Mouse (Mus musculus): ENCODE results near the gene Zmynd8.
A peak's percentile ranks its signal among the peaks of the same experiment; 100 is the strongest.

Gene Zmynd8

DNA sequence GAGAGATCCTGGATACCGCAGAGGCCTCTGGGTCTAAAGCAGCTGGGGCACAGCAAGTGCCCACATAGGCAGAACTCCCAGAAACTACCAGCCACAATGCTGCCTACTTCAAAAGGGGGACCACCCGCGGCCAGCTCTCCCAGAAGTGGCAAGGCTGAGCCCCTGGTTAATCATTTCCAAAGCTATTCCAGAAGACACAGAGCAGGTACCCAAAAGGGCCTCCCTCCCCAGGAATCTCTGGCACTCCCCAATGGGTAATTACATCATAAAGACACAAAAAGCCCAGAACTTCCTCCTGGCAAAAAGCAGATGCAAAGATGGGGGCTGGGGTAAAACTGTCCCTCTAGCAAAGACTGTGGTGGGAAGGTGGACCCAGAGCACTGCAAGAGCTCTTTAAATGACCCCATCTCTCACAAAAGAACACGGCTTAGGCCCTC lies 41.4 kb downstream of the Zmynd8 start:
- DNase-seq = no peak

DNA sequence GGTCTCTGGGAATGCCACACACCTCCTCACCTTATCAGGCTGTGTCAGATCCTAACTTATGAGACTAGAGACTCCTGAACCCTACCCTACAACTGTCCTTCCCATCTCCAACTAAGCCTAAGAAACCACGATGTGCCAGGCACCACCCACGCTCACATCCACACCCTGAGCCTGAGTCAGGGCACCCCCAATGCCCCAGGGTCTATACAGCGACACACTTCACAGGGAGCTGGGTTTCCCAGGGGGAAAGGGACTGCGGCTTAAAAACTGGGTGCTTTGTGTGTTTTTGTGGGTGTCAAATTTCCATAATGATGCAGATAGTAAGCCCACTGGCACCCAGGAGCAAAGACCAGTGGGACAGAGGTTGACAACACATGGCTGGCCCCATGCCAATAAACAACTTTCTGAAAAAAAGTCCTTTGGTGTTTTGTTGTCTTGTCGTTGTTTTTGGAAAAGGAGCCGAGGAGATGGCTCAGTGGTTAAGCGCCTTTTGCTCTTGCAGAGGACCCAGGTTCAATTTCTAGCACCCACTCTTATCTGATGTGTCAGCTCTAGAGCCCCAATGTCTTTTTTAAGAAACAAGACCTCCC lies 42.1 kb downstream of the Zmynd8 start:
- no peak for DNase-seq

DNA sequence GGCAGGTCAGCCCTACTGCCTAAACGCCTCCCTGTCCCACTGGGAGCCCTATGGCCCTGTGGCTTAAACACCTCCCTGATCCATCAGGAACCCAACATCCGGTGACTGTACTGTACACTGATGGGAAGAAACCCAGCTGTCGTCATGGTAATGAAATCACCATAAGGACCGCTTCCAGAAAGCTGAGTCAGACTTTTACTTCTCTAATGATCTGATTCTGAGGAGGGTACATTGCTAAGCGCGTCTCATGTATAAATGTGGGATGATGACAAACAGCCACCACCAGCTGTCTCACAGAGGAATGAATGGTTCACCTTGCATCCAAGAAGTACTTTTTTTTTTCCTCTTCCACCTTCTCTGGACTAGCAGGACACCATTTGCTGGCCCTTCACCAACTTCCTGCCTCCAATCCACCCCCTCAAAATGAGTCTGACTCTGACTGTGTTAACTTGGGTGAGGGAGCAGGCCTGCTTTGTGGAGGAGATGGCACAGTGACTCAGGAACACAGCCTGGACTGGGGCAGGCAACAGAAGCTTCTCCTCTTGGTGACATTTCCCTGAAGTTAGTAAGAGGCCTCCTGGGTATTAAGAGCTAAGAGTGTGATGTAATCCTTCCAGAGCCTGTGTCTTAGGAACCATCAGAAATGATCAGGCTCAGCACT lies 43.0 kb downstream of the Zmynd8 start:
- peak; percentile 89 for DNase-seq

DNA sequence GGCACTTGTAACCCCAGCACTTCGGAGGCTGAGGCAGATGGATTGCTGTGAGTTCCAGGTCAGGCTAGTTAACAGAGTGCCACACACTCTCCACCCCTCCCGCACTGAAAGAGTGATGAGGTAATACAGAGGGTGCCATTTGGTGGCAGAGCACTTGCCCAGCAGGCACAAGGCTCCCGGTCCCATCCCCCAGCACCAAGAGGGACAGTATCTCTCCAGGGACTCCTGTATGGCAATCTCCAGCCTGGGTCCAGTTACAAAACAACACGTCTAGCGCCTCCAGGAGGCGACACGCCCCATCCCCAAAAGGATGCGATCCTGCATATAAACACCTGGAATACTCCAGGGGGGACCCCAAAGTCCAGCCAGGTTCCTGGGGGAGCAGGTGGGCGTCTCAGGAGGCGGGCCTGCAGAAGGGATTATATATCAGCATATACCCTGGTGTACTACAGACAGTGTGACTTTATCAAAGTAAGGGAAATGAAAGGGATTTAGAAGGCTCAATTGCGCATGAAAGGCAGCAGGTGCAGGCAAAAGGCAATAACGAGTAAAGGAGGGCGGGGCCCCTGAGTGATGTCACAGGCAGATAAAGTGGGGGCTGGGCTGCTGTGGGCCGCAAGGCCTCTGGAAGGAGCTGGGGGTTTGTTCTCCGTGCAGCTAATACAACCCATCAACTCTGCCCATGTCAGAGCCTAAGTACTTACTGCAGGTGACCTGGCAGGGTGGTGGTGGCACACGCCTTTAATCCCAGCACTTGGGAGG lies 44.4 kb downstream of the Zmynd8 start:
- peak; percentile 72 for DNase-seq

DNA sequence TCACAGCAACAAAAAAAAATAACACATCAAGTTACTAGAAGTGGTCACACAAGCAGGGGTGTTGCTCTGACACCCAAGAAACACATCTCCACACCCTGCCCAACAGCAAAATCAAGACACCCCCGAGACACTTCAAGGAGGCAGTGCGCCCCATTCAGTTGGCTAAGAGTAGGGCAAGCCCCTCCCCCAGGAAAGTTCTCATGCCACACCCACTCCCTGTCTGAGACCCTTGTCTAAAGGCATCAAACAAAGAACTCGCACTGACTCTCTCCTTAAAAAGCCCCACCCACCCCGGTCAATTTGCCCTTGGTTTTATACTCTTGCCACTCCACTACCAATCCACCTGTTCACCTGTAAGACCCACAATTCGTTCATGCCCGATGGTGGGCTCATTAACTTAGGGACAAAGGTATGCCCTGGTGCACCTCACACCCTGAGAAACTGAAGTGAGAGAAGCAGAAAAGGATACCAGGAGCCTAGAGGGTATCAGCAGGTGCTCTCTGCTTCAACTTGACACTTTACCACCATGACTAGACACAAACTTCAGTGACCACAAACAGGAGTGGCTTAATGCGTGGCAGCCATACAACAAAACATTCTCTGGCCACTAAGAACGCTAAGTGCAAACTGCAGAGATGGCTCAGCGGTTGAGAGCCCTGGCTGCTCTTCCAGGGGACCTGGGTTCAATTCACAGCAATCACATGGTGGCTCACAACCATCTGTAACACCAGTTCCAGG lies 45.8 kb downstream of the Zmynd8 start:
- DNase-seq = no peak

DNA sequence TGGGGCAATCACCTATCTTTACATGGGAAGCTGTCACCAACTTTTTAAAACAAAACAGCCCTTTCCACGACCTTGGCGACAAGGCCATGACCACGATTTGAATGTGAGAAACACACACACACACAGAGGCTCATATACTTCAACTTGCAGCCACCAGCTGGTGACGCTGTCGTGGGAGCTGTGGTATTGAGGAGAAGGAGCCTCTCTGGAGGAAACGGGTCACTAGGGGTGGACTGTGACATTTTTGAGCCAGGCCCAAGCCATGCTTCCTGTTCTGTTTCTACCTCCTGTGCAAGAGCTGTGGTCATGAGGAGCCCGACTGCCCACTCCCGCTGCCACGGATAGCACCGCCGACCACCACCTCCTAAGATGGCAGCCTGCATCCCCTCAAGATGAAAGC lies 46.4 kb downstream of the Zmynd8 start:
- DNase-seq = peak; percentile 77

DNA sequence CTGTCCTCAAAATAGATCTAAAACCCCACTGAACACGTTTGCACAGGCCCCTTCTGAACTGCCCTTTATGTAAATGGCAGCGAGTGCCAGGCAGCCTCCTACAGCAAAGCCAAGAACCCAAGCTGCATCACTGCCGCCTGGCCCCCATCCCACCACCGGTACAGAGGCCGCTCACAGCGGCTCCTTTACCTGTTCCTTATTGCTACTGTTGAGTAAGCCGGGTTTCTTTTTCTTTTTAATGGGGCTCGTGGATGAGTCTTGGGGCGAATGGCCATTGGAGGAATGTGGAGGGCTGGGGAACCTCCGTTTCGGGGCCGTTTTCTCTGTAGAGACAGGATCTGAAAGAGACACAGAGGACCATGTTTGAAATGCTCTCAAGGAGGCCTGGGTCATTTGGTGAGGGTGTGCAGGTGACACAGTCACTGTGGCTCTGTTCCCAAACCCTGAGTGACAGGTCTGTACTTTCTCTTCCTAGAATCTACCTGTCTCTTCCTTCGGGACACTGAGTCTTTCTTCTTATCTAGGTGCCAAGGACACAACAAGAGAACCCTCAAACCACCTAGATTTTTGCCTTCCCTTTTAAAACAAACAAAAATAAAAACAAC lies 46.9 kb downstream of the Zmynd8 start:
- DNase-seq = no peak

DNA sequence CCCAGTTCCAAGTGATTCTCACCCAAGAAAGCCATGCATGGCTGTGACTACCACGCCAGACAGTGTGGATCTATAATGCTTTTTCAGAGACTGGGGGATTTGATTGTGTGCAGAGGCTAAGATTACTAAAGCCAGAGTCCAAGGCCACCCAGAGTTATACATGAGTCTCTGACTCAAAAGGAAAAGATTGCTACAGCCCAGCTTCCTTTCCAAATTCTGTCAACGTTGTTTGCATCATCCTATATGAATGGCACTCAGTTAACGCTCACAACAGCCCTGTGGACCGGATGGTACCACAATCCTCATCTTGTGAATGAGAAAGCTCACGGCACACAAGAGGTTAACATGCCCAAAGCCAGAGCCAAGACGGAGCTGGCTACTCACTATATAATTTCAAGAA lies 48.0 kb downstream of the Zmynd8 start:
- no peak for DNase-seq

DNA sequence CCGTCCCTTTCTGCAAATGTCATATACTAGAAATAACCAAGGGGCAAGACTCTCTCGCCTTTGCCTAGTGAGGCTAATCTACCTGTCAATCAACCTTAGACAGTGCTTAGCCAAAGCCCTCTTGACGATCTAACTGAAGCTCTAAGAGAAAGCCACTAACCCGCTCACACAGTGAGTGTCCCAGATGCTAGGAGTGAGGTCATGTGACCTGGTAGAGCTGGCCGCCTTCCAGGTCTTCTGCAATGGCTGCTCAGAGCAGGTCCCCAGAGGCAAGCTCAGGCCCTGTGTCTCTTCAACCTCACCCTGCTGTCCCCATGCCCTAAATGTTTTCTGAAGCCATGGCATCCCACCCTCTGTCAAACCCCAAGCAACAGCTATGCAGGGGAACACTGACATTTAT lies 49.7 kb downstream of the Zmynd8 start:
- DNase-seq = peak; percentile 89

DNA sequence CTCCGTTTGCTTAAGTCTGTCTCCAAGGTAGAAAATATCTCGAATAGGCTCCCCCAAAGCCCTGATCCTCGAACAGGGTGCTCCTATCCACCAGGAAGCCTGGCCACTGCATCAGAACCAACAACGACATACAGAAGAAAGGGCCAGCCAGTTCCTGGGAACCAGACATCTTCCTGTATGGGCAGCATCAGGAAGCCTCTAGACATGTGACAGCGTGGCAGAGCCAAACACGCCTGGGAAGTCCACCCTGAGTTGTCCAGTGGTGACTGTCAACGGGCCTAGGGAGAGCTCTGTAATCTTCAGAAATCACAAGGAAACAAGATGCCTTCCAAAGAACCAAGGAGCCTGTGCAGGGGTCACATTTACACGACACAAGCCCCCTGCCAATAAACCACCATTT lies 52.0 kb downstream of the Zmynd8 start:
- no peak for DNase-seq

DNA sequence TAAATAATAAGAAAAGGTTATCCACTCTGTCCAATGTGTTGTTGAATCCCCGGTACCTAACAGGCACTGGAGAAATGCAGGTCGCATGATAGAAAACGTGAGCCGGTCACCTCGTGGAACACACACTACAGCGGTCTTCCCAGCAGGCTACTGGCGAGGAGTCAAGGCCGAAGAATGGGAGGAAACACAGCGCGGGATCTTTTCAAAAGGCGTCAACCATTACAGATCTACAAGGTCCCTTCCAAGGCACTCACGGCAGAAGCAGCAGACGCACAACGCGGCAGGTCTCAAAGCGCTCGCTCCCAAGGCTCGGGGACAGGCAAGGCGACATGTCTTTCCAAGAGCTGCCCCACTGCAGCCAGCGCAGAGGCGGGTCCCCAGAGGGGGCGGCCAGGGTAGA lies 53.3 kb downstream of the Zmynd8 start:
- no peak for DNase-seq

DNA sequence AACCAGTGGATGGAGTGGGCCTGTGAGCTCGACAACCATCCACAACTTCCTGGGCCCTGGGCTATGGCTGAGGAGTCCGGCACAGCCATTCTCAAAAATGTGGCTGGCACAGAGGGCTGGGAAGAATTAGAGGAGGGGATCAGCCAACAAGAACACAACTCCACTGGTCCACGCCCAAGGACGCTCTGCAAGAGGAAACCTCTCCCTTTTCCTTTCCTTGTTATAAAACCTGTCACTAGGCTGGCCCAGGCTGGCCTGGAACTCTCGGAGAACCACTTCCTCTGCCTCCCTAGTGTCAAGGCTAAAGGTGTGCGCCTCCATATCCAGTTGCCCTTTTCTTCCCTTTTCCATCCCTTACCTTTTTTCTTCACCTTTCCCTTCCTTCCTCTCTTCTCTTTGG lies 55.5 kb downstream of the Zmynd8 start:
- no peak for DNase-seq

DNA sequence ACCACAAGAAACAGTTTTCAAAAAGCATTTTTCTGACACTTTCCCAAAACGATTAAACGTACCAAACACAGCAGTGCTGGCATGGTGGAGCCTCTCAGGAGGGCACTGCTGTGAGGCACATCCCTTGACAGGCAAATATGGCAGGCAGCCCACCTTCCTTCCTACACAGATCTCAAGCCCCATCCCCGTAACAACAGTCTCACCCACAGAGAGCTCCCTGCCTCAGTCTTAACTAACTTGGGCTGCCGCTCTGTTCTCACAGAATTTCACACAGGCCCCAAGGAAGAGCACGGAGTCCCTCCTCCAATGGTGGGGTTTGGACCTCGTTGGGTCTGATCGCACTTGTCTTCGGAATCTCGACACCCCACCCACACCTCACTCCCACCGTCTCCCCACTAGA lies 56.6 kb downstream of the Zmynd8 start:
- DNase-seq = no peak

DNA sequence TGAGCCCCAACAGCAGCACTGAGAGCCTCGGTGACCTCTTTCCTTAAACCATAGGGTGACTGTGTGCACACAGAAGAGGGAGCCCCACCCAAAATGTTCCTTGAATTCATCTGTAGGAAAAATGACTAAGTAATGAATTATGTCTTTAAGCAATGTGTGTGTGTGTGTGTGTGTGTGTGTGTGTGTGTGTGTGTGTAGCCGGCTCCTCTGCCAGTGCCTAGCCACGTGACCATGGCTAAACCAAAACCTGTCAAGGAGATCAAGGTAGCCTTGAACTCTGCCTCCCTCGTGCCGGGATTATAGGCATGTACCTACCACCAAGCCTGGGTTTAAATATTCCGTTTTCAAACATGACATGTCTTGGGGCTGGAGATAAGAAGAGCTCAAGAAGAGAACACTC lies 57.0 kb downstream of the Zmynd8 start:
- DNase-seq = no peak

DNA sequence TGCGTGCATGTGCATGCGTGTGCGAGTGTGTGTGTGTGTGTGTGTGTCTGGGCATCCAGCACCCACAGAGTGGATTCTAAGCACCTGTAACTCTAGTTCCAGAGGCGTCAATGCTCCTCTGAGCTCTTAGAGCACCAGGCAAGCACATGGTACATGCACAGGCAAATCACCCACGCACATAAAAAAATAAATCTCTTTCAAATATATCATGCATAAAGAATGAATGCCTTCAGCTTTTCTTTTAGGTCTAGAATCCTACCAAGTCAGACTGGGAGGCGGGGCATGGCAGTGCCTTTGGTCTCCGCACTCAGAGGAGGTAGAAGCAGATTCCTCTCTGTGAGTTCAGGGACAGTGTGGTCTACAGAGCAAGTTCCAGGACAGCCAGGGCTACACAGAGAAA lies 58.0 kb downstream of the Zmynd8 start:
- DNase-seq = no peak

DNA sequence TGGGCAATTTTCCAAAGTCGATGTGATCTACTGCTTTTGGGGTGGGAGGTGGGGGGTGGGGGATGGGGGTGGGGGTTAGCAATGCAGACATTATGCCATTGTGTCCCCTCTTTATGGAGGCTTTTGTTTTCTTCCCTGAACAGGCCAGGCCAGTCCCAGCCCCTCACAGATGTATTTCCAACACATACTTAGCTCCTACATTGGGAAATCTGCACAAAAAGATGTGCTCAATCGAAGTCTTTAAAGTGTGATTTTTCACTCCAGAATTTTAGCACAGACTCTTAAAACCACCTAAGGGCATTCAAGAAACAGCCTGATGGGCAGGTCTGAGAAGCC lies 59.5 kb downstream of the Zmynd8 start:
- no peak for DNase-seq

DNA sequence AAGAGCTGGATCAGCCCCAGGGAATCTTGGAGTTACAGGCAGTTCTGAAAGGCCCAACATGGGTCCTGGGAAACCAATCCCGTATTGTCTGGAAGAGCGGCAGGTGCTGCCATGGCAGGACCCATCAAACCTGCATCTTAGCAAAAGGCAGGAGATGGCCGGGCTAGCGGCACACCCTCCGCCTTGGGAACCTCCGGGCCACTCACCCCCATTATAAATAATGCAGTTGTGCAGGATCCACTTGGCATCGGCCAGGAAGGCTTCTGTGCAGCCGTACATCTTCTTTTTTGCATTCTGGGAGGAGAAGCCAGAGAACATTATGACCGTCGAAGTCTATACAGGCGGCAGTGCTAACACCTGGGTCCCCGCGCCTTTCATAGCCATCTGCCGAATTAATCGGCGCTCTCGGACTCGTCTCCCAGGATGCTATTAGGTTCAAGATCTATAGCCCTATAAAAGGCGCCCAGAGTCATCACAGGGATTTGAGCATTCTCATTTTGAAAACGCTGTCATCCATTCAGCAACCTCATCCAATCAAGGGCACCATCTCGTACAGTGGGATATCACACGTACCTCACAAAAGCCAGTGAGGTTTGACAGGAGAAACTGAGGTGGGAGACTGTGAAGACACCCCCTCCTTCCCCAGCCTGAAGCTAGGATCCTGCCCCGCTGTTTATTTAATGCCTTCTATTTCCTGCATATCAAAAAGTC lies 60.1 kb downstream of the Zmynd8 start:
- no peak for DNase-seq

DNA sequence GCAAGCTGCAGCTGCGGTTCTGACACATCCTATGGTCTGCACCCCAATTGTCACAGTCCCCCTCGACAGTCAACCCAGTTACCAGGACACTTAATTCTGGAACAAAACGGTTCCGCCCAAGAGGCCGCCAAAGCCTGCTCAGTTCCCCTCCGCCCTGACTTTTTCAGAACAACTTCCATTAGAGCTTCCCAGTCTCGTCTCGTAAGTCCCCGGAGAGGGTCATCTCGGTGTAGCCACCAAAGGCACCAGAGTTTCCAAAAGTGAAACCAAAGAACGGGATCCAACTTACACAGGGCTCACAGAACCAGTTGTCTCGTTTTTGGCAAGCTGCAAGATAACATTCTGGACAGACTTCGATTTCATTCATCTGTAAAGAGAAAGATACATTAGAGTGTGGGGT lies 64.2 kb downstream of the Zmynd8 start:
- no peak for DNase-seq

DNA sequence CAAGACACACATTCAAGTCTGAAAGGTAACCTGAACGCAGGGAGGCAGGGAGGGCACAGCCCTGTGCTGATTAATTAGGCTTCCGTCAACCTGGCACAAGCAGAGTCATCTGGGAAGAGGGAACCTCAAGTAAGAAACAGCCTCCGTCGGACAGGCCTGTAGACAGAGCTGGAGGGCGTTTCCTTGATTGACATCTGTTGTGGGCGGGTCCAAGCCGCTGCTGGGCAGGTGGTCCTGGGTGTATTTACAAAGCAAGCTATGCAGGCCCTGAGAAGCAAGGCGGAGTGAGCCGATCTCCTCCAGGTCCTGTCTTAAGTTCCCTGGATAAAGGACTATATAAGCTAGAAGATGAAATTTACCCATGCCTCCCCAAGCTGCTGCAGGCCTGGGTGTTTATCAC lies 65.3 kb downstream of the Zmynd8 start:
- no peak for DNase-seq

DNA sequence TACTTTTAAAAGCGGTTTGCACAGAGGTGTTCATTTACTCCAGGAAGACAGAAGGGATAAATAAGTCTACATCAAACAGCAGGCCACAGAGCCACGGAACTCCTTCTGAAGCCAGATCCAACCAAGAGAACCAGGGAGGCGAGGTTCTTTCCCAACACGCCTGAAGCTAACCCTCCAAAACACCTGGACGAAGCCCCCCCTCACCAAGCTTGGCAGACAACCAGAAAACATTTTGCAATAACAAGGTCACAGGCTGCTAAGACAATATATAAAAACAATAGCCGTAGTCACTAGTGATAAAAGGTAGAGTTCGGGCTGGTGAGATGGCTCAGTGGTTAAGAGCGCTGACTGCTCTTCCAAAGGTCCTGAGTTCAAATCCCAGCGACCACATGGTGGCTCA lies 66.1 kb downstream of the Zmynd8 start:
- DNase-seq = no peak

DNA sequence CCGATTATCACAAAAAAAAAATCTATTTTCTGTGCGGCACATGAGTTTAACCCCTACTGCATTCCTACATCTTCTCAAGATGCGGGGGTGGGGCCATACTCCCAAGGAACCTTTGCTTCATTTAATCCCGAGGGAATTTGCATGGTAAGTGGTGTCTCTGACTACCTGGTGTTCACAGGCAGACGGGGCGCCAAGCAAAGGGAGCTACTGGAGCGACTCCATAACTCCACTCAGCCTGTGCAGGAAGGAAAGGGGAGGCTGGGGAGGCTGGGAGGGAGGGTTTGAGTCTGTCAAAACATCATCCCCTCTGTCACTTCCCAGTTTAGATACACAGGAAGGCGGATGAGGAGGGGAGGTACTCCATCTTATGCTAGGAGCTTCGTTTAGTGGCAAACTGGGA lies 66.5 kb downstream of the Zmynd8 start:
- DNase-seq = no peak

DNA sequence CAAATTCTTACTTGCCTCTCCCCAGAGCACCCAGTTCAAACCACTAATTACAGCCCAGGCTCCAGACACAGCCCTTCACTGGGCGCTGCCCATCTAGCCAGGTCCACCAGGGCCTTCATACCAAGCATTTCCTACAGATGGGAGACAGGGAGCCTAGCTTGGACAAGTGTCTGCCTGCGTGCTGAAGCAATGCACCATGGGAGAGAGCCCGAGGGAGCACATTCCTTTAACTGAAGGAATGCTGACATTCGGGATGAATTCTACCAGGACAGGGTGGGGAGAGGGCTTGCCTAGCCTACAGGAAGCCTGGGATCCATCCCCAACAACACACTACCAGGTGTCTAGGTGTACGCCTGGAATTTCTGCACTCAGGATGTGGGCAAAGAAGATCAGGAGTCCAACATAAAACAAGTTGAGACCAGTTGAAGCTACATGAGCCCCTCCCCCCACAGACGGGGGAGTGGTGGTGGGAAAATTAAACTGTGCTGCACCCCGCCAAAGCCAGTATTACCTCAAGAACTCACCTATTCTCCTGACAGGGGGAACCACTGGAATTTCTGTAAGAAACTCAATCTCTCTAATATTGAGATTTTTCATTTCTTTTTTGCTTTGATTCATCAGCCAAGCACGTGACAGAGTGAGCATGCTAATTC lies 67.1 kb downstream of the Zmynd8 start:
- DNase-seq = no peak

All from layer of hippocampus, adult 9-11 months (tissue).